Mouse (Mus musculus) monocyte, adult 59 days (primary cell): Measurements from ENCODE around the gene Gdf9. TPM values are rescaled to one million over a fixed set of nuclear protein-coding genes. Genes with fewer than 3 reads are reported as not detected.

Source experiments
- total RNA-seq, 2 experiments: library from RNA; stranded (reverse); gene quantifications; one replicate each; pipeline ENCODE4 v1.2.4; 2023

The Gdf9 gene
- total RNA-seq, result 1 to 10 TPM; 1.8 TPM

DNA sequence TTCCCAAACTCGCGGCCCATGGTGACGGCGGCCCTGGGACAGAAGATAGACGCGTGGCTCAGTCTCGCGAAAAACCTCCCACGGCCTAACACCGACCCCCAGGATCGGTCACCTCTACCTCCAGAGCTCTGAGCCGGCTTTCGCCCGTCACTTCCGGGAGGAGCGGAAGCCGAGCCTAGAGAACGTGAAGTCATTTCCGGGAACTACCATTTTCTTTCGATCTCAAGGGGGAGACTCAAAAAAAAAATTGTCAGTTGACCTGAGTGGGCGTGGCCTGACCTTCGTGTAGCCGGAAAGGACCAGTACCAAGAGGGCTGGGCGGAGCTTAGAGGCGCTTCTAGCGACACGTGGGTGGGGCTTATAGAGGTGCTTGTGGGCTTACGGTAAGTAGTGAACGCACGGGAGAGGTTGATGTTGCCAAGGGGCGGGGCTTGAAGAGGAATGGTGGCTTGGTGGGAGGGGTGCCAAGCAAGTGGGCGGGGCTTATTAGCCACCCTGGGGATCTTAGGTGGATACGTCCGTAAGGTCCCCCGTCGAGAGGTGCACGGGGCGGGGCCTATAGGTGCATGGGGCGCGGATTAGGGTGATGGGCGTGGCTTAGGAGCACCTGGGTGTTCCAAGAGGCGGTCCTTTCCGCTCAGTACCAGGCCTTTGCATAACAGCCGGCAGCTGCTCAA is at the start of gene Gdf9, which contains the start of gene Uqcrq:
Gdf9 (plus strand) TSS at position 354 of the 677 bp plus-strand sequence.
Uqcrq (minus strand) TSS at position 162 of the 677 bp plus-strand sequence.

DNA sequence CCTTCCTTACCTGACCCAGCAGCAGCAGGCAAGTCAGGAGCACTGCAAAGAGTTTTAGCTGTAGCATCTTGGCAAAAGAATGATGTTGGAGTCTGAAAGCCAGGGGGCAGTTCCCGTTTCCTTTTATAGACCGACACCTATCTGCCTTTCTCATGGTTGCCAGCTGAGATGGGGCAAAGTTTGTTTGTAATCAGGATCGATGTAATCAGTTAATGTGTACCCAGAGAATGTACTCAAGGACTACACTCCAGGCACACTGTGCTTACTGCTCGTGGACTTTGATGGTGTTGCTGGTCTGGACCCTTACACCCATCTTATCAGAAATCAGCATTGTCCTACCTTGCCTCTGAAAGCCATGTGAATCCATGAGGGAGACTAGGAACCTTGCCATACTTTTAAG is 7.8 kb upstream of the Gdf9 start, which contains the start of gene Leap2:
Leap2 (minus strand) TSS at position 135 of the 400 bp plus-strand sequence.

GRCm38 (mm10) chr11:53456474-53457371 is 25.9 kb downstream of the Gdf9 start, which contains the start of the genes Gm10447 and Shroom1:
TSS of gene Gm10447 (minus strand) at chr11:53457110.
TSS of gene Shroom1 (plus strand) at chr11:53457205.

DNA sequence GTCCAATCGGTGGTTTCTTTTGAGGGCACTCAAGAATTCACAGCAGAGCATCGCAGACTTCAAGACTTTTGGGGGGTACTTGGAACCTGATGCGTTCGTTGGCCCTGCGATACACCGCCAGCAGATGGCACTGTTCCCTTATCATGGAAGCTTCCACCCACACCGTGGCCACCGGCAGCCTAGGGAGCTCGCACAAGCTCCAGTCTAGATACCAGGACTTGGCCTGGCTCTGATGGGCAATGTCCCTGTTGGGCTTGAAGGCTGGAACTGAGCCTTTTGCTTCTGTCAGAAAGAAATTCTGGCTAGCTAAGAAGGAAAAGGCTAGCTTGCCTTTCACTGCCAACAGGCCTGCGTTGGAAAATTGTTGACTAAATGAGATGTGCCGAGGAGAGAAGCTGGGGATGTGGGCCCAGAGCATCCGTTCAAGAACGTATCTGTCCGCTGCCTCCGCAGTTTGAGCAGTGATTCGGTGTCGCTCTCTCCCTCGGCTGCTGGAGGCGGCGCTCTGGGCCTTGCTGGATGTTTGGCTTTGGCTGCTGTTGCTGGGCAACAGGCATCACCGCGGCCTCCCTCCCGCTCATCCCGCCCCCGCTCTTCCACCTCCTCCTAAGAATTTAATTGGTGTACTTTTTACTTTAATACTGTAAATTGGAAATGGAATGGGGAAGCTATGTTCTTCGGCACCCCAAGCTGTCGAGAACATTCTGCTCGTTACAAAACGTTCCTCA is 39.3 kb downstream of the Gdf9 start, which contains the start of gene Gm9837:
Gm9837 (minus strand) TSS at position 512 of the 728 bp plus-strand sequence.

GRCm38 (mm10) chr11:53479783-53480301 is 49.0 kb downstream of the Gdf9 start, which contains the start of the genes Gm9945 and Sowaha:
TSS of gene Gm9945 (plus strand) at chr11:53480166.
TSS of gene Sowaha (minus strand) at chr11:53480274.

Other genes with a start within 250 kb of the Gdf9 start
- 100 to 1,000 TPM in 1 of 2 experiments, 10 to 100 TPM in 1; 95.6 to 101 TPM for gene Hspa4, start 130.6 kb upstream of the Gdf9 start, total RNA-seq
- gene Zcchc10, start 106.3 kb upstream of the Gdf9 start, total RNA-seq, result 10 to 100 TPM in 1 of 2 experiments, 1 to 10 TPM in 1; 6.7 to 11.1 TPM
- 100 to 1,000 TPM; 134 to 137 TPM for gene Aff4, start 80.2 kb upstream of the Gdf9 start, total RNA-seq
- not detected for gene Leap2, start 7.9 kb upstream of the Gdf9 start, total RNA-seq
- gene Uqcrq, start 192 bp upstream of the Gdf9 start, total RNA-seq, result 100 to 1,000 TPM; 173 to 184 TPM
- not detected for gene Gm10447, start 26.1 kb downstream of the Gdf9 start, total RNA-seq
- gene Shroom1, start 26.2 kb downstream of the Gdf9 start, total RNA-seq, result 1 to 10 TPM in 1 of 2 experiments, under 1 TPM in 1; 0.73 to 1.0 TPM
- gene Gm9837, start 39.5 kb downstream of the Gdf9 start, total RNA-seq, result not detected
- gene Gm9945, start 49.1 kb downstream of the Gdf9 start, total RNA-seq, result not detected
- not detected for gene Sowaha, start 49.3 kb downstream of the Gdf9 start, total RNA-seq
- gene Sept8, start 88.2 kb downstream of the Gdf9 start, total RNA-seq, result 1 to 10 TPM; 6.7 to 7.5 TPM
- 1 to 10 TPM; 4.3 to 6.3 TPM for gene Kif3a, start 136.4 kb downstream of the Gdf9 start, total RNA-seq
- not detected for gene Il4, start 187.6 kb downstream of the Gdf9 start, total RNA-seq
- gene Il13, start 203.7 kb downstream of the Gdf9 start, total RNA-seq, result not detected